Mouse (Mus musculus): ENCODE data around the gene Gm10031. TPM values are rescaled to one million over a fixed set of nuclear protein-coding genes. Genes with fewer than 3 reads are reported as not detected.

The Gm10031 gene
- polyA plus RNA-seq, 1 experiment from 2014 or later = 1.3 TPM

DNA sequence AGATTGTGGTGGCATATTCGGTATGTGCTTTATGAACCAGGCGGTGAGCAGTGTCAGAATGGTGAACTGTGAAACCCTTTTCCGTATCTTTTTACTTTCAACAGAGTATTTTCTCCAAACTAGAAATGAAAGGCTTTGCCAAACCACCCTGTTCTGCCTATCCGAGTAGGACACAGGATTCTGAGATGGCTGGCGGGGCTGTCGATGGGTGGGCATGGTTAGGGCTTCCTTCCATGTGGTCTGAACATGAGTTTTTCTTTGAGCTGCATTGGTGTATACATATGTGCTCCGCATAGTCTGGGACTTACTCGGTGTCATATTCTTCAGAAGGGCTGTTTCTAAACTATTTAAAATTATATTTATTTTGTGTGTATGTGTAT lies 35.8 kb downstream of the Gm10031 start:
- H3K27ac ChIP-seq (replicated peaks; ENCODE audit: low read depth, low read length) = peak overlapping the region; percentile 97

DNA sequence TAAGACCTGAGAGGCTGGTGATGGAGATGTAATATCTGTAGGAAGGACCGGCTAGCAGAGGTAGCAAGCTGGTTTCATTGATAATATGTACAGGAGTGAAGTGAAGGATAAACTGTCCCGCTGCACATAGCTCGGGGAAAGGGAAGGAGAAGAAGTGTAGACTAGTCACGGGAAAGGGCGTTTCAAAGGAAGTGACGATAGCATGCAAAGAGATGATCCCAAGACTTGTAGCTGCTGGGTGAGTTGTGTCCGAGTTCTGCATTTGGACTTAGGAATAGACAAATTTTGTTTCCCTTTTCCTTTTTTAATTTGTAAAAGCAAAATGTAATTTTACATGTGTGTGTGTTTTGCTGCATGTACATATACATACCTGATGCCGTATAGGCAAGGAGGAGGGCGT lies 36.7 kb downstream of the Gm10031 start:
- 91% methylated on average over 9 of the region's 9 CpGs for WGBS
- Histone ChIP-seq H3K4me1 (ENCODE audit: control insufficient read depth, insufficient read depth, low read length) (peaks cover 12% of the 10 kb centered on the region), H3K4me3 (replicated peaks; ENCODE audit: low read depth, low read length) (peak overlapping the region; percentile 98; the same call in 1 of the 2 replicates), H3K27me3 (ENCODE audit: control insufficient read depth, insufficient read depth, low read length) (no peaks in the 10 kb centered on the region), H3K36me3 (ENCODE audit: control insufficient read depth, insufficient read depth, low read length) (no peaks in the 10 kb centered on the region), H3K4me2 (ENCODE audit: low read length) (peak overlapping the region; percentile 65), H3K9ac (replicated peaks; ENCODE audit: low read length) (no peak overlapping the region), H3K27ac (replicated peaks; ENCODE audit: low read depth, low read length) (no peak overlapping the region), H3K9me3 (ENCODE audit: control insufficient read depth, low read length) (no peaks in the 10 kb centered on the region)
- ATAC-seq (ENCODE audit: low FRiP score, low TSS enrichment) = no peak
- DNase-seq = no peak

More for the DNA sequence above, 35.8 kb downstream of the Gm10031 start:
- DNase-seq (no peak), ATAC-seq (ENCODE audit: low FRiP score, low TSS enrichment) (no peak)
- Histone ChIP-seq H3K9me3 (ENCODE audit: control insufficient read depth, low read length) (no peaks in the 10 kb centered on the region), H3K27me3 (ENCODE audit: control insufficient read depth, insufficient read depth, low read length) (no peaks in the 10 kb centered on the region), H3K4me2 (ENCODE audit: low read length) (peak overlapping the region; percentile 65), H3K4me1 (ENCODE audit: control insufficient read depth, insufficient read depth, low read length) (peaks cover 12% of the 10 kb centered on the region), H3K4me3 (replicated peaks; ENCODE audit: low read depth, low read length) (peak overlapping the region; percentile 98), H3K36me3 (ENCODE audit: control insufficient read depth, insufficient read depth, low read length) (no peaks in the 10 kb centered on the region), H3K9ac (replicated peaks; ENCODE audit: low read length) (peak overlapping the region; percentile 98)
- 17% methylated on average over 8 of the region's 8 CpGs for WGBS

DNA sequence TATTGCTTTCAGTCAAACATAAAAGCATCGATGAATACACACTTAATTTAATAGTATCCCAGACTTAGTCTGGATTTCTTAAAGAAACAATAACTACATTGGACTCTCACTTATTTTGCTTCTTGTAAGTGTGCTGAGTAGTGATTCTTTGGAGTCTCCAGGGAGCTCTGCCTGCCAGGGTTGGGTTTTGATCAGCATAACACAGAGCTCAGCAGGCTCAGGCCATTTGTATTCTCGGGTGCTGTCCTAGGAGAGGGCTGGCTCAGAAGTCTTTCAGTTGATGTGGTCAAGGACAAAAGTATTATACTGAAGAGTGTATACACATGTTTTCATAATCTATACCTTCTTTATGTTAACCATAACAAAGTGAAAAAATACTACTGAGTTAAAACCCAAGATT lies 41.5 kb downstream of the Gm10031 start:
- no peaks in the 10 kb centered on the region for H3K36me3 ChIP-seq (ENCODE audit: control insufficient read depth, insufficient read depth, low read length)
- DNase-seq (no peak), ATAC-seq (ENCODE audit: low FRiP score, low TSS enrichment) (no peak)
- no peak overlapping the region for H3K9ac ChIP-seq (replicated peaks; ENCODE audit: low read length)
- H3K27me3 ChIP-seq (ENCODE audit: control insufficient read depth, insufficient read depth, low read length) = no peaks in the 10 kb centered on the region
- peaks cover 5% of the 10 kb centered on the region; the same call in 1 of the 2 replicates for H3K4me1 ChIP-seq (ENCODE audit: control insufficient read depth, insufficient read depth, low read length)
- no peak overlapping the region for H3K27ac ChIP-seq (replicated peaks; ENCODE audit: low read depth, low read length)
- no peak overlapping the region for H3K4me3 ChIP-seq (replicated peaks; ENCODE audit: low read depth, low read length)
- no peaks in the 10 kb centered on the region for H3K9me3 ChIP-seq (ENCODE audit: control insufficient read depth, low read length)
- H3K4me2 ChIP-seq (ENCODE audit: low read length) = no peak overlapping the region
- 55% methylated on average over 2 of the region's 2 CpGs for WGBS

DNA sequence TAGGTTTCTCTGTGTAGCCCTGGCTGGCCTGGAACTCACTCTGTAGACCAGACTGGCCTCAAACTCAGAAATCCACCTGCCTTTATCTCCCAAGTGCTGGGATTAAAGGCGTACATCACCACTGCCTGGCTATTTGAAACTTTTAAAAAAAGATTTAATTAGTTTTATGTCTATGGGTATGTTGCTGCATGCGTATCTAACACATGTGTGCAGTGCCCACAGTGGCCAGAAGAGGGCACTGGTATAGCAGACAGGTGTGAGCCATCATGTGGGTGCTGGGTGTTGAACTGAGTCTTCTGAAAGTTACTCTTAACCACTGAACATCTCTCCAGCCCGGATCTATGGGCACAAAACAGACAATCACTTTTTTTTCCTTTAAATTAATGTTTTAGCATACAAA lies 42.3 kb downstream of the Gm10031 start:
- no peaks in the 10 kb centered on the region for H3K4me1 ChIP-seq (ENCODE audit: control insufficient read depth, insufficient read depth, low read length)
- no peak for DNase-seq
- H3K9ac ChIP-seq (replicated peaks; ENCODE audit: low read length) = no peak overlapping the region
- H3K4me3 ChIP-seq (replicated peaks; ENCODE audit: low read depth, low read length) = no peak overlapping the region
- H3K27me3 ChIP-seq (ENCODE audit: control insufficient read depth, insufficient read depth, low read length) = no peaks in the 10 kb centered on the region
- no peaks in the 10 kb centered on the region for H3K36me3 ChIP-seq (ENCODE audit: control insufficient read depth, insufficient read depth, low read length)
- no peak overlapping the region for H3K27ac ChIP-seq (replicated peaks; ENCODE audit: low read depth, low read length)
- no peak overlapping the region for H3K4me2 ChIP-seq (ENCODE audit: low read length)
- no peaks in the 10 kb centered on the region for H3K9me3 ChIP-seq (ENCODE audit: control insufficient read depth, low read length)
- ATAC-seq (ENCODE audit: low FRiP score, low TSS enrichment) = no peak
- 95% methylated on average over 3 of the region's 3 CpGs for WGBS

DNA sequence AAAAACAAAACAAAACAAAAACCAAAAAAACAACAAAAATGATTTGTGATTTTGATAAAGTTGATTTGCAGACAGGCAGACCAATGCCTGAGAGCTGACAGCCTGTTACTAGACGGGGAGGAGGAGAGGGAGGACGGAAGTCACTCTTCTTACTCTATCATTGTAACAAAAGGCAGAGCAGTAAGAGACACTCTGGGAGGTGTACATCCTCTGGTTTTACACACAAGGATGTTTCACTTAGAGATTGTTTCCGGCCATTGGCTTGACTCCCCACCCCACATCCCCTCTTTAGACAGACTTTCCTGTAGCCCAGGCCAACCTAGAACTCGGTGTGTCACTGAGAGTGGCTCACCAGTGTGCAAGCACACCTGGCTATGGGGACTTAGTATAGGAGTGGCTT lies 45.8 kb downstream of the Gm10031 start:
- H3K9me3 ChIP-seq (ENCODE audit: control insufficient read depth, low read length) = no peaks in the 10 kb centered on the region
- no peak overlapping the region for H3K9ac ChIP-seq (replicated peaks; ENCODE audit: low read length)
- H3K4me3 ChIP-seq (replicated peaks; ENCODE audit: low read depth, low read length) = no peak overlapping the region
- no peak overlapping the region for H3K27ac ChIP-seq (replicated peaks; ENCODE audit: low read depth, low read length)
- WGBS = 91% methylated on average over 4 of the region's 4 CpGs
- ATAC-seq (ENCODE audit: low FRiP score, low TSS enrichment) (no peak), DNase-seq (no peak)
- H3K36me3 ChIP-seq (ENCODE audit: control insufficient read depth, insufficient read depth, low read length) = no peaks in the 10 kb centered on the region
- no peaks in the 10 kb centered on the region for H3K4me1 ChIP-seq (ENCODE audit: control insufficient read depth, insufficient read depth, low read length)
- H3K4me2 ChIP-seq (ENCODE audit: low read length) = no peak overlapping the region
- no peaks in the 10 kb centered on the region for H3K27me3 ChIP-seq (ENCODE audit: control insufficient read depth, insufficient read depth, low read length)

DNA sequence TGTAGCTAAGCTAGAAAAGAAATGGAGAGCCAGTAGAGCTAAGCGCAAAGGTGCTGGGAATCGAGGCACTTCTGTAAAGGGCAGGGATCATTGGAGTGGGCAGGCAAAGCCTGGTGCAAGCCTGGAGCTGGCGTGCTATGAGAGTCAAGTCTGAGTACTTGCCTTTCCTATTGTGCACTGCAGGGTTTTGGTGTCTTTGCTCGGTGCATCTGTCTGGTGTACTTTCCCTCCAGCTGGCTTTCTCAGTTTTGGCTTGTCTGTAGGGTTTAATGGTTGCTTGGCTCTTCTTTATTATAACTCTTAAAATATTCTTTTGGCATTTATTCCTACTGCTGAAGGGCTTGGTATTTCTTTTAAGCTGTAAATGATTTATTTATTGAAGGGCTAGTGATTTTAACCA lies 49.1 kb downstream of the Gm10031 start:
- no peak overlapping the region for H3K27ac ChIP-seq (replicated peaks; ENCODE audit: low read depth, low read length)
- no peak overlapping the region for H3K4me2 ChIP-seq (ENCODE audit: low read length)
- no peaks in the 10 kb centered on the region for H3K36me3 ChIP-seq (ENCODE audit: control insufficient read depth, insufficient read depth, low read length)
- H3K27me3 ChIP-seq (ENCODE audit: control insufficient read depth, insufficient read depth, low read length) = no peaks in the 10 kb centered on the region
- no peaks in the 10 kb centered on the region for H3K9me3 ChIP-seq (ENCODE audit: control insufficient read depth, low read length)
- no peaks in the 10 kb centered on the region for H3K4me1 ChIP-seq (ENCODE audit: control insufficient read depth, insufficient read depth, low read length)
- no peak overlapping the region for H3K9ac ChIP-seq (replicated peaks; ENCODE audit: low read length)
- DNase-seq (no peak), ATAC-seq (ENCODE audit: low FRiP score, low TSS enrichment) (no peak)
- 75% methylated on average over 4 of the region's 4 CpGs for WGBS
- H3K4me3 ChIP-seq (replicated peaks; ENCODE audit: low read depth, low read length) = no peak overlapping the region

Other genes with a start within 250 kb of the Gm10031 start
- gene Tdrd5, start 220.3 kb upstream of the Gm10031 start, polyA plus RNA-seq (2014; fragmentation: Nextera tagmentation; extraction: Ambion mirVana) = 0.80 and 1.7 TPM in 2 replicates
- 0.13 TPM in 1 of 2 replicates, not detected in the other for gene Nphs2, start 213.3 kb upstream of the Gm10031 start, polyA plus RNA-seq (2014; fragmentation: Nextera tagmentation; extraction: Ambion mirVana)
- gene Gm2000, start 158.0 kb upstream of the Gm10031 start, polyA plus RNA-seq (2014; fragmentation: Nextera tagmentation; extraction: Ambion mirVana) = 535 and 647 TPM in 2 replicates
- gene Axdnd1, start 102.9 kb upstream of the Gm10031 start, polyA plus RNA-seq (2014; fragmentation: Nextera tagmentation; extraction: Ambion mirVana) = 0.09 and 0.50 TPM in 2 replicates
- gene Soat1, start 49.7 kb upstream of the Gm10031 start, polyA plus RNA-seq (2014; fragmentation: Nextera tagmentation; extraction: Ambion mirVana) = 6.9 and 10.9 TPM in 2 replicates
- 9.0 and 9.8 TPM in 2 replicates for gene Abl2, start 34.8 kb downstream of the Gm10031 start, polyA plus RNA-seq (2014; fragmentation: Nextera tagmentation; extraction: Ambion mirVana)
- gene Tor3a, start 150.3 kb downstream of the Gm10031 start, polyA plus RNA-seq (2014; fragmentation: Nextera tagmentation; extraction: Ambion mirVana) = 1.6 and 4.6 TPM in 2 replicates
- 28.2 and 34.3 TPM in 2 replicates for gene Fam20b, start 195.1 kb downstream of the Gm10031 start, polyA plus RNA-seq (2014; fragmentation: Nextera tagmentation; extraction: Ambion mirVana)